Mouse (Mus musculus) ES-E14 (cell line): Measurements from ENCODE around the gene Ccnk.

Experiments used
- CHD2 ChIP-seq: IDR thresholded peaks from 2 replicates; pipeline ENCODE4 v1.6.1; 2014; ENCODE audit warnings: mild to moderate bottlenecking, low read depth, low read length, inconsistent platforms
- HCFC1 ChIP-seq: IDR thresholded peaks from 2 replicates; pipeline ENCODE4 v1.6.1; 2012; ENCODE audit warnings: low read length, inconsistent platforms, borderline replicate concordance; ENCODE audit not compliant: insufficient read depth
- MAFK ChIP-seq: IDR thresholded peaks from 2 replicates; pipeline ENCODE4 v1.6.1; 2014; ENCODE audit warnings: mild to moderate bottlenecking, low read depth, low read length, inconsistent platforms; ENCODE audit not compliant: insufficient read depth

GRCm38 (mm10) chr12:108249019-108249418 lies 69.6 kb downstream of the Ccnk start:
- TF ChIP-seq HCFC1 (no peak), MAFK (no peak), CHD2 (no peak)
